In the genomic region with DNA sequence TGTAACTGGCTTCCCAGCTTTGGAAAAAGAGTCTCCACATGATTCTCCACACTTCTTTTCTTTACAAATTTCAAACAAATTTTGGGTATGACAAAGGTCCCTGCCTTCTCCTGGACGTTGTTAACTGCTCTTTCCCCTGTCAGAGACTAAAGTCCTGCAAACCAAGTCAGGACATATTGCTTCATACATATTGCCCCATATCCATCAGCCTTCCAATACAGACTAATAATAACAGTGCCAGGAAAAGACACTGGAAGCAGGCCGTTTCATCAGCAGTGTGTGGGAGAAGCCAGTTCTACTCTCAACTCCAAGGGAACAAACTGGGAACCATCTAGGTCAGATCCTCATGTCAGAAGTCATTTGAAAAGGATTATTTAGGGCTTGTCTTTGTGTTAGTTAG, we compare ENCODE assay signal across 27 mouse cellular contexts.
DNase-seq lines count a peak whose midpoint lies in the region; ATAC-seq and TF ChIP-seq lines count a peak whose summit lies in the region.
"Had no signal": no experiment of that assay in that cellular context is flagged by ENCODE, and none has a peak within 500 bp of the region (broad histone marks: within the 10 kb centered on the region; RNA-seq: fewer than 3 reads in every experiment).

No protein-coding gene starts in this region.

- no peak overlapping the region for H3K4me3 ChIP-seq in liver, adult 2 months (ENCODE audit: insufficient read depth, low read depth, low read length)
- no peak overlapping the region for H3K4me3 ChIP-seq in liver, embryonic 11.5 days (ENCODE audit: low read depth, low read length)
- no peak overlapping the region for H3K4me3 ChIP-seq in kidney, embryonic 14.5 days (ENCODE audit: low read length)
- H3K4me3 ChIP-seq: embryonic facial prominence, embryonic 13.5 days; embryonic facial prominence, embryonic 15.5 days; erythroblast, embryonic 14.5 days; forebrain, embryonic 12.5 days had no signal

- peaks cover 3% of the 10 kb centered on the region; the same call in 1 of the 2 replicates for H3K4me1 ChIP-seq in liver, adult 2 months (ENCODE audit: control insufficient read depth, insufficient read depth, low read length)
- H3K4me1 ChIP-seq in liver, embryonic 11.5 days (replicated peaks; ENCODE audit: control insufficient read depth, insufficient read depth, low read length): no peaks in the 10 kb centered on the region
- no peaks in the 10 kb centered on the region for H3K4me1 ChIP-seq in kidney, embryonic 14.5 days (ENCODE audit: control insufficient read depth, insufficient read depth, low read length)
- H3K4me1 ChIP-seq: embryonic facial prominence, embryonic 13.5 days; embryonic facial prominence, embryonic 15.5 days; forebrain, embryonic 12.5 days had no signal

- H3K4me2 ChIP-seq in liver, embryonic 11.5 days: no peak overlapping the region
- H3K4me2 ChIP-seq in kidney, embryonic 14.5 days (replicated peaks; ENCODE audit: low read depth, low read length): no peak overlapping the region
- H3K4me2 ChIP-seq: embryonic facial prominence, embryonic 13.5 days; embryonic facial prominence, embryonic 15.5 days; forebrain, embryonic 12.5 days had no signal

- no peak overlapping the region for H3K9ac ChIP-seq in liver, adult 2 months (ENCODE audit: low read depth, low read length)
- no peak overlapping the region for H3K9ac ChIP-seq in liver, embryonic 11.5 days (ENCODE audit: low read depth, low read length)
- H3K9ac ChIP-seq in kidney, embryonic 14.5 days (ENCODE audit: low read depth, low read length): no peak overlapping the region
- H3K9ac ChIP-seq: embryonic facial prominence, embryonic 13.5 days; embryonic facial prominence, embryonic 15.5 days; forebrain, embryonic 12.5 days had no signal

- no peaks in the 10 kb centered on the region for H3K27me3 ChIP-seq in liver, adult 2 months (ENCODE audit: control insufficient read depth, insufficient read depth, low read length)
- H3K27me3 ChIP-seq in liver, embryonic 11.5 days (replicated peaks; ENCODE audit: control insufficient read depth, insufficient read depth, low read length): no peaks in the 10 kb centered on the region
- no peaks in the 10 kb centered on the region for H3K27me3 ChIP-seq in kidney, embryonic 14.5 days (ENCODE audit: control insufficient read depth, insufficient read depth, low read length)
- H3K27me3 ChIP-seq: CH12.LX; embryonic facial prominence, embryonic 13.5 days; embryonic facial prominence, embryonic 15.5 days; forebrain, embryonic 12.5 days had no signal

- no peaks in the 10 kb centered on the region for H3K79me2 ChIP-seq in liver, adult 2 months (ENCODE audit: control insufficient read depth, insufficient read depth, low read length)

- H3K36me3 ChIP-seq in liver, adult 2 months (ENCODE audit: control insufficient read depth, insufficient read depth, low read length): no peaks in the 10 kb centered on the region
- no peaks in the 10 kb centered on the region for H3K36me3 ChIP-seq in liver, embryonic 11.5 days (ENCODE audit: control insufficient read depth, insufficient read depth, low read length)
- H3K36me3 ChIP-seq in kidney, embryonic 14.5 days (ENCODE audit: control insufficient read depth, insufficient read depth, low read length): no peaks in the 10 kb centered on the region
- H3K36me3 ChIP-seq: embryonic facial prominence, embryonic 13.5 days; embryonic facial prominence, embryonic 15.5 days; forebrain, embryonic 12.5 days; G1E had no signal

- no peaks in the 10 kb centered on the region for H3K9me3 ChIP-seq in liver, embryonic 11.5 days (ENCODE audit: control insufficient read depth, low read length)
- no peaks in the 10 kb centered on the region for H3K9me3 ChIP-seq in kidney, embryonic 14.5 days (ENCODE audit: control insufficient read depth, low read length)
- H3K9me3 ChIP-seq: embryonic facial prominence, embryonic 13.5 days; embryonic facial prominence, embryonic 15.5 days; forebrain, embryonic 12.5 days; G1E had no signal

- WGBS in liver, adult 2 months: 21% methylated on average over 2 of the region's 2 CpGs
- 67% methylated on average over 2 of the region's 2 CpGs for WGBS in liver, embryonic 11.5 days
- 76% methylated on average over 2 of the region's 2 CpGs for WGBS in kidney, embryonic 14.5 days

- H3K27ac ChIP-seq in liver, adult 2 months (replicated peaks; ENCODE audit: insufficient read depth, low read depth, low read length): no peak overlapping the region
- H3K27ac ChIP-seq in liver, embryonic 11.5 days (ENCODE audit: low read depth, low read length): no peak overlapping the region
- H3K27ac ChIP-seq in kidney, embryonic 14.5 days (ENCODE audit: low read depth, low read length): no peak overlapping the region
- H3K27ac ChIP-seq: embryonic facial prominence, embryonic 13.5 days; embryonic facial prominence, embryonic 15.5 days; forebrain, embryonic 12.5 days had no signal

- no peak for ATAC-seq in liver, embryonic 11.5 days (replicated peaks; ENCODE audit: low FRiP score)
- ATAC-seq in kidney, embryonic 14.5 days (ENCODE audit: low FRiP score, low TSS enrichment): no peak
- ATAC-seq: activated CD4-positive, CD25-positive, alpha-beta regulatory T cell, adult 4 months; CD4-positive, CD25-positive, alpha-beta regulatory T cell, adult 4 months; forebrain, embryonic 14.5 days; forebrain, embryonic 16.5 days; Patski had no signal

- peak; percentile 95 for DNase-seq in liver, adult 2 months (ENCODE audit: extremely low read depth, low read depth, low spot score)
- no peak for DNase-seq in liver, embryonic 11.5 days (ENCODE audit: low spot score)
- peak; percentile 41 for DNase-seq in adipocyte (ENCODE audit: low spot score)
- peak; percentile 16 for DNase-seq in gonadal fat pad, adult 2 months (ENCODE audit: low read depth)
- DNase-seq: adrenal gland, adult 2 months; adrenal gland, postnatal 10 days; adrenal gland, postnatal 25 days; B cell, adult 2 months; cerebellum, adult 11 months; cerebellum, adult 18-20 months; cerebellum, adult 8-10 months; cerebellum, adult 9-11 months; cerebellum, postnatal 14 days; cerebellum, postnatal 36 days; embryo, embryonic 11 days had no signal

- no peak for TF ChIP-seq CTCF in liver, adult 2 months (IDR thresholded peaks at IDR 0.05; ENCODE audit: low read depth, low read length)

- no peak for TF ChIP-seq POLR2A in liver, adult 2 months (IDR thresholded peaks at IDR 0.05; ENCODE audit: extremely low read depth, insufficient read depth, low read length)
